Mouse (Mus musculus): ENCODE data around the gene Pou3f1.

DNA sequence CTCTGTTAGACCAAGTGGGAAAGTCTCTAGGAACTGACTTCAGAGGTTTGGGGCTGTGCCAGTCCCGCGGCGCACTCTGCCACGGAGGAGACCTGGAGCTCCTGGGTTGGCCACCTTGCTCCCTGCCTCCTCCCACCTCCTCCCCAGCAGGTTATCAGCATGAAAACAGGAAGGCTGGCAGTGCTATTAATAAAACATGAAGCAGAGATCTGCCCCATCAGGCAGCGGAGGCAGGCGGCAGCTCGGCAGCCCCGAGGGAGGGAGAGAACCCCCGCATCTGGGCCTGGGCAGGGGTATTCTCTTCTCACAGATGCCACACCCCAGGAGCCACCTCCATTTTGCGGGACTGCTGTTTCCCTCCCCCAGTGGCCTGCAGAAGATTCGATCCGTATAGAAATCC is 16.9 kb upstream of the Pou3f1 start:
- TF ChIP-seq CTCF (IDR thresholded peaks at IDR 0.05) (no peak), POLR2A (IDR thresholded peaks at IDR 0.05; ENCODE audit: insufficient read depth, low read depth, low read length) (no peak)
